Mouse (Mus musculus): ENCODE results near the gene Pef1. TPM values are rescaled to one million over a fixed set of nuclear protein-coding genes. Genes with fewer than 3 reads are reported as not detected.

Pef1 gene
- polyA plus RNA-seq, 1 experiment from 2014 or later = 61.0 TPM

DNA sequence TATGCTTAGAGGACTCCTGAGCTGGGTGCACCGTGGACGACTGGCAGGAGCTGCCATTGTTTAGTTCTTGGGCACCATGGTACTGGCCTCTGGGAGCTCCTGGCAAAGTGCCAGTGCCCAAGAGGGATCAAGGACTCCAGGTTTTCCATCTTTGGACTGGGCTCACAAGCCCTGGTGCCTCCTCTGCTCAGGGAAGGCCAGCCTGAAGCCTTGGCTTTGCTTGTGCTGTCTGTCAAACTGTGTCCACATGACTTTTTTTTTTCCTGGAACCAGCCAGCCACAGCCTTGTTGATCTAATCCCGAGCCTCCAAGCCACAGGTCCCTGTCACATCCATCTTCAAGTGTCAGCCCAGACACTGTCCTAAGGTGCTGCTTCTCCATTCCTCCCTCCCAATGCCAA, 39.4 kb downstream of the Pef1 start:
- WGBS = 54% methylated on average over 3 of the region's 3 CpGs
- Histone ChIP-seq H3K4me1 (peaks cover 9% of the 10 kb centered on the region), H3K9ac (no peak overlapping the region), H3K36me3 (no peaks in the 10 kb centered on the region), H3K27ac (no peak overlapping the region), H3K27me3 (replicated peaks) (peaks cover 25% of the 10 kb centered on the region), H3K4me3 (replicated peaks) (no peak overlapping the region), H3K4me2 (no peak overlapping the region), H3K9me3 (no peaks in the 10 kb centered on the region)
- ATAC-seq (ENCODE audit: insufficient read depth, low FRiP score, low read depth) = no peak; the same call in 1 of the 2 replicates

DNA sequence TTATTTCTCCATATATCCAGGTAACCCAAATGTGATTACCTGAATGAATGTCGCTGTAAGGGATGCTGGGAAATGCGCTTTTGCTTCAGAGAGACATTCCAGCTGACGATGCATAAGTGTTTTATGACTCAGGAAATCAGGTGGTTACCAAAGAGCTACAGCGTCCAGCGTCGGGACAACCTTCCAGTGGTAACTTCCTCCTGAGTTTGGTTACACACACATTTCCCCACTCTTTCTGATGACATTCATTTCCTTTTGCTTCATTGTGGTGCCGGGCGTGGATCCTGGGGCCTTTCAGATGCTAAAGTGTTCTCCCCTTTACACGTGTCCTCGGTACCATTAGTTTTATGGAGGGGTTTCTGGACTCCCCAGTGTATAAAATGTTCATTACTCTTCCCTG, 46.0 kb downstream of the Pef1 start:
- Histone ChIP-seq H3K4me1 (no peaks in the 10 kb centered on the region), H3K9ac (no peak overlapping the region), H3K27ac (no peak overlapping the region), H3K9me3 (no peaks in the 10 kb centered on the region), H3K36me3 (no peaks in the 10 kb centered on the region), H3K27me3 (replicated peaks) (peaks cover 5% of the 10 kb centered on the region; the same call in 1 of the 2 replicates), H3K4me2 (no peak overlapping the region), H3K4me3 (replicated peaks) (no peak overlapping the region)
- ATAC-seq (ENCODE audit: insufficient read depth, low FRiP score, low read depth) = no peak
- 66% methylated on average over 10 of the region's 10 CpGs for WGBS

DNA sequence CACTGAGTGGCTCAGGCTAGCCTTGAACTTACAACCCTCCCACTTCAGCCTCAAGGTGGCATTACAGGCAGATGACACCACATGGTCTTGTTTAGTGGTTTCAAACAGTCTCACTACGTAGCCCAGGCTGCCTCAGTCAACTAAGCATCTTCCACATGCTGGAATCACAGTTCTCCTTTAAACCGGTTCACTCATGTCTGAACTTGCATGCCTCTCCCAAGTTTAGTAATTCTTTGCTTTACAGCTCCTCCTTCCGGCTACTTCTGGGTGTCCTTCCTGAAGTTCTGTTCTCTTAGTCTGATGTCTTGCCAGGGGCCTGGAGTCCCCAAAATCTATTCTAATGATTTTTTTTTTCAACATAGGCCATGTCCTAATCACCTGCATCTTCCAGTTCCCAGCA, 51.9 kb downstream of the Pef1 start:
- H3K4me3 ChIP-seq (replicated peaks) = no peak overlapping the region
- no peaks in the 10 kb centered on the region for H3K36me3 ChIP-seq
- 67% methylated on average over 3 of the region's 3 CpGs for WGBS
- no peaks in the 10 kb centered on the region for H3K9me3 ChIP-seq
- H3K4me1 ChIP-seq = no peaks in the 10 kb centered on the region
- no peak for ATAC-seq (ENCODE audit: insufficient read depth, low FRiP score, low read depth)
- no peak overlapping the region for H3K4me2 ChIP-seq
- H3K27me3 ChIP-seq (replicated peaks) = peaks cover 5% of the 10 kb centered on the region; the same call in 1 of the 2 replicates
- H3K27ac ChIP-seq = no peak overlapping the region
- H3K9ac ChIP-seq = no peak overlapping the region

DNA sequence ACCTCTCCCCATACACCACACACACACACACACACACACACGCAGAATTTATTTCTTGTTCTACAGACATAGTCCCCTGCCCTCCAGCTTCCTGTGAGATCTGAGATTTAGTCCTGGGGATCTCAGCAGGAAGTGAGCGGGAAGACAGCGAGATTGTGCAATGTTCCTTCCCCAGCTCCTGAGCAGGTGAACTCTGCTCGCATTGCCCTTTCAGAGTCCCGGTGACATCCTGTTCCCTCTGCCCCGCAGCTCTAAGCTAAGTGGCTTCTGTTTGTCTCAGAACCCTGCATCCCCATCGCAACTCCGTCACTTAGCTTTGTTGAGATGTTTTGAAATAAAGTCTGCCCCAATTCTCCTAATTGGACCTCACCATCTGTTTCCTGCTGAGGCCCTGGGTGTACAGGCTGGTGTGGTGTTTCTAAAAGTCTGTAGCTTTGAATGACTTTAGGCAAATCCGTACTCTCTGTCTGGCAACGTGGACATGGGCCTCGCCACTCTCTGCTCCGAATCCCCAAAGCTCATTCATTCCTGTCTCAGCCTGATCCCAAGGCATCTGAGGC, 54.5 kb downstream of the Pef1 start:
- Histone ChIP-seq H3K9ac (no peak overlapping the region), H3K36me3 (no peaks in the 10 kb centered on the region), H3K9me3 (no peaks in the 10 kb centered on the region), H3K4me1 (0 out of 2 replicates have a peak, but pooled peaks cover under 1% of the 10 kb centered on the region), H3K27ac (no peak overlapping the region), H3K4me3 (replicated peaks) (no peak overlapping the region), H3K27me3 (replicated peaks) (peaks cover 2% of the 10 kb centered on the region; the same call in 1 of the 2 replicates), H3K4me2 (no peak overlapping the region)
- no peak for ATAC-seq (ENCODE audit: insufficient read depth, low FRiP score, low read depth)
- 65% methylated on average over 12 of the region's 12 CpGs for WGBS

DNA sequence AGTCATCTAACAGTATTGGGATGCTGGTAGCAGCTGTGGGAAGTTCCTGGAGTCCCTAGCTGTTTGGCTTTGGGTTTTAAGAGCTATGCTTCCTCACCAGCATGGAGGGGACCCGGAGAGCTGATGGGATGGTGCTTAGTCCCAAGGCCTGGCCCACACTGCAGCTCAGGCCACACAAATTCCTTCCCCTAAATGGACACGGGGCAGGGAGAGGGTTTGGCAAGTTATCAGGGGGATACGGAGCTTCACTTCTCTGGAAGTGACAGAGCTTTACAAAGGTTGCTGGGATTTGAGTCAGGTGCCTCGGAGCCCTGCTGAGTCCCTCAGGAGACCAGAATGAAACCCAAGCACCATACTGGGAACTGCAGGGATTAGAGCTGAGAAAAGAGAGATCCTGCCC, 59.0 kb downstream of the Pef1 start:
- Histone ChIP-seq H3K4me3 (replicated peaks) (no peak overlapping the region), H3K4me2 (no peak overlapping the region), H3K27ac (no peak overlapping the region), H3K27me3 (replicated peaks) (no peaks in the 10 kb centered on the region), H3K36me3 (no peaks in the 10 kb centered on the region), H3K9ac (no peak overlapping the region), H3K9me3 (no peaks in the 10 kb centered on the region), H3K4me1 (peaks cover 19% of the 10 kb centered on the region)
- ATAC-seq (ENCODE audit: insufficient read depth, low FRiP score, low read depth) = no peak
- 36% methylated on average over 4 of the region's 4 CpGs for WGBS

DNA sequence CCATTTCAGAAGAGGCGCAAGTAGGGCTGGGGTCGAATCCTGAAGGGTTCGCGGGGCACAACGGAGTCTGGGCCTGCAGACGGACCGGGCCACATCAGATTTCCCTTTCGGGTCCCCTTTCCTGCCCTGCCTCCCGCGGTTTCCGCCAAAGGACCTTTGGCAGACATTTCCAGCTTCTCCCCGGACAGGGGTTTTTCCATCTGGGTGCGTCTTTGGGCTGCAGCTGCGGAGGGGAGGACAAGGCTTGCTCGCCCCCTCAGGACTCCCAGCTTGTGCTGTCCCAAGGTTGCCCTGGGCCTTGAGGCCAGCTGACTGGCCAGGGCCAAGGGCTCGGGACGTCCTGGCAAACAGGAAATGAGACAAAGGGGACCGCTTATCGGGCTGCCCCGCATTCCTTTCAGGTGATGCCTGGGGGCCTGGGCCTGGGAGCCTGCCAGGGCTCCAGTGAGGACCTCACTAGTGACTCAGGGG, 61.1 kb downstream of the Pef1 start:
- Histone ChIP-seq H3K36me3 (no peaks in the 10 kb centered on the region), H3K27ac (peak overlapping the region; percentile 33), H3K4me3 (replicated peaks) (peak overlapping the region; percentile 9; the same call in 1 of the 2 replicates), H3K4me1 (peaks cover 34% of the 10 kb centered on the region), H3K27me3 (replicated peaks) (no peaks in the 10 kb centered on the region), H3K9ac (peak overlapping the region; percentile 16; the same call in 1 of the 2 replicates), H3K9me3 (no peaks in the 10 kb centered on the region), H3K4me2 (peak overlapping the region; percentile 50)
- 7% methylated on average over 20 of the region's 20 CpGs for WGBS
- ATAC-seq (ENCODE audit: insufficient read depth, low FRiP score, low read depth) = peak; percentile 18; the same call in 1 of the 2 replicates

DNA sequence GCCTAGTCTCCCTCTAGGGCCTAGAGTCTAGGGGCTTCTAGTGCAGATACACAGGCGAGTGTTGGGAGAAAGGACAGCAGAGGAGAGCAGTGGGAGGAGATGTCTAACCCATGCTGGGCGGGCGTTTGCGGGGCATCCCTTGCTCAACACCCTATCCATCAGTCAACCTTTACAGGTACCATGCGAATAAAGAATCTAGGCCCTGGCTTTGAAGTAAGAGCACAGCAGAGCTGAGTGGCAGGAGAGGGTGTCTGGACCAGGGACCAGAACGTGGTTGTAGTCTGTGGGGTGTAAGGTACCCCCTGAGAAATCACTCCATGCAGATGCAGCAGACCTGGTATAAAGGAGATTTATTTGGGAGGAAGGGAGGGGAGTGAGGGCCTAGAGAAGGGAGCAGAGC, 61.8 kb downstream of the Pef1 start:
- peak overlapping the region; percentile 33 for H3K27ac ChIP-seq
- ATAC-seq (ENCODE audit: insufficient read depth, low FRiP score, low read depth) = no peak
- peaks cover 41% of the 10 kb centered on the region for H3K4me1 ChIP-seq
- no peaks in the 10 kb centered on the region for H3K36me3 ChIP-seq
- no peaks in the 10 kb centered on the region for H3K9me3 ChIP-seq
- H3K27me3 ChIP-seq (replicated peaks) = no peaks in the 10 kb centered on the region
- no peak overlapping the region for H3K9ac ChIP-seq
- H3K4me3 ChIP-seq (replicated peaks) = no peak overlapping the region
- 75% methylated on average over 6 of the region's 6 CpGs for WGBS
- H3K4me2 ChIP-seq = no peak overlapping the region

DNA sequence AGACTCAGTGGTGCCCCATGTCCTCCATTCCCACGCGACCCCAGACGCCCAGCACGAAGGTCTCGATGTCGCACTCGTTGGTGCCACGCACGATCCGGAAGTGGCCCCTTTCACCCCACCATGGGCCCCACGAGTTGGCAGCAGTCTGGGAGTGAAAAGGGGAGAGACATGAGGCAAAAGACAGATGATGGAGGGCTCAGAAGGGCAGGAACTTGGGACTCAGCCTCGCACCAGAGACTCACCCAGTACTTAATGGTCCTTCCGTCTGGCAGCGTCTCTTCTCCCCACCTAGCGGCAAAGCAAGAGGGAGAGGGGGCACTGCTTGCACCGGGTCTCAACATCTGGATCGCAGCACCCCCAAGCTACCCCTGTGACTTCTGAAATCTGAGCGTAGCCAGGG, 63.7 kb downstream of the Pef1 start:
- Histone ChIP-seq H3K9me3 (no peaks in the 10 kb centered on the region), H3K4me2 (no peak overlapping the region), H3K9ac (no peak overlapping the region), H3K4me3 (replicated peaks) (no peak overlapping the region), H3K36me3 (no peaks in the 10 kb centered on the region), H3K27ac (no peak overlapping the region), H3K4me1 (peaks cover 51% of the 10 kb centered on the region), H3K27me3 (replicated peaks) (no peaks in the 10 kb centered on the region)
- no peak for ATAC-seq (ENCODE audit: insufficient read depth, low FRiP score, low read depth)
- 82% methylated on average over 18 of the region's 18 CpGs for WGBS

DNA sequence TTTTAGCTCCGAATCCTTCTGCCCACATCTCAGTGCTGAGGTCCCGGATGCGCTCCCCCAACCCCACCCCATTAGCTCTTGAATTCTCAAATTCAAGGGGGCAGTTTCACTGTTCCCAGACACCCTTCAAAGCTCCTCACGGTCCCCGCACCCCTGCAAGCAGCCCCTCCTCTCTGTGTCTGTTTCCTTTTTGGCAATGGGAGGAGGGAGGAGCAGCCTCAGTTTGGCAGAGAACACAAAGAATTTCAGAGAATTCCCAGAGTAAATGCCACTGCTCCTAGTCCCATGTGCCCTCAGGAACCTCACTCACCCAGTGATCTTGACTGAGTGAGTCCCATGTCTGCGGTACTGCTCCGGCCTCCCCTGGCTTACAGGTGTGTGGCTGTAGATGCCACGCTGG, 64.2 kb downstream of the Pef1 start:
- Histone ChIP-seq H3K27me3 (replicated peaks) (no peaks in the 10 kb centered on the region), H3K9me3 (no peaks in the 10 kb centered on the region), H3K36me3 (no peaks in the 10 kb centered on the region), H3K4me1 (peaks cover 56% of the 10 kb centered on the region), H3K9ac (no peak overlapping the region), H3K4me3 (replicated peaks) (no peak overlapping the region), H3K4me2 (no peak overlapping the region), H3K27ac (no peak overlapping the region)
- ATAC-seq (ENCODE audit: insufficient read depth, low FRiP score, low read depth) = no peak
- 71% methylated on average over 8 of the region's 8 CpGs for WGBS

DNA sequence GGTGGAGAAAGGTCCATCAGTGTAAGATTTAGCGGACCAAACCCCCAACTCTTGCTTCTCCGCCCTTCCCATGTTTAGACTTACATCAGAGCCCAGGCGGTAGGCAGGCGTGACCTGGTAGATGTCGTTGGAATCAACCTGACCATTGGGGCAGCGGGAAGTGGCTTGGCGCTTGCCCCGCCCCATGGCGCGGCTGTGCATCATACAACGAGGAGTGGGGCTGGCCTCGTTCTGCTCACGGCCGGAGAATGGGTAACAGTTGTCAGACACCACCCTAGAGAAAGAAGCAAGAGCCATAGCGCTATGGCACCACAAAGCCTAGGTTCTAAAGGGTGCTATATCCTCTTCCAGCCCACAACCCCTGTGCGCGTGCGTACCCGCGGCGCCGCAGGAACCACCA, 65.0 kb downstream of the Pef1 start:
- Histone ChIP-seq H3K9ac (no peak overlapping the region), H3K4me1 (peaks cover 59% of the 10 kb centered on the region), H3K4me3 (replicated peaks) (no peak overlapping the region), H3K4me2 (peak overlapping the region; percentile 34), H3K27ac (peak overlapping the region; percentile 86), H3K9me3 (no peaks in the 10 kb centered on the region), H3K36me3 (no peaks in the 10 kb centered on the region), H3K27me3 (replicated peaks) (no peaks in the 10 kb centered on the region)
- 55% methylated on average over 22 of the region's 22 CpGs for WGBS
- no peak for ATAC-seq (ENCODE audit: insufficient read depth, low FRiP score, low read depth)

DNA sequence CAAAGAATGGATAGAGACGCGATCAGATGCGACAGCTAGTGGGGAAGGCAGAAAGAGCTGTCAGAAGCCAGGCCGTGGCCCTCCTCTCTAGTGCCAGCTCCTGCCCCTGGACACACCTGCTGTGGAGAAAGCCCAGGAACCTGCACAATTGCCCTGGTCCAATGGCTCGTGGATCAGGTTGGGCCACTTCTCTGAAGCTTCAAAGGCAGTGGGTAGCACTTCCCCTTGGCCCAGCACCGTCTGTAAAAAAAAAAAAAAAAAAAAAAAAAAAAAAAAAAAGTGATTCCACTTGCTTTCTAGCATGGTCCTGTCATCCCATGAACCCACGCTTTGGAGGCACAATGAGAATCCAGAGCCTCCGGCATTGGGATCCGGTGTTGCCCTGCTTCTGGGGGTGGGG, 65.5 kb downstream of the Pef1 start:
- H3K9me3 ChIP-seq = no peaks in the 10 kb centered on the region
- peak overlapping the region; percentile 86 for H3K27ac ChIP-seq
- no peaks in the 10 kb centered on the region for H3K27me3 ChIP-seq (replicated peaks)
- H3K4me2 ChIP-seq = peak overlapping the region; percentile 41
- 0 out of 2 replicates have a peak overlapping the region, but pooled peaks have one; percentile 3 for H3K4me3 ChIP-seq (replicated peaks)
- ATAC-seq (ENCODE audit: insufficient read depth, low FRiP score, low read depth) = no peak
- WGBS = 33% methylated on average over 9 of the region's 9 CpGs
- H3K4me1 ChIP-seq = peaks cover 60% of the 10 kb centered on the region
- no peak overlapping the region for H3K9ac ChIP-seq
- no peaks in the 10 kb centered on the region for H3K36me3 ChIP-seq

DNA sequence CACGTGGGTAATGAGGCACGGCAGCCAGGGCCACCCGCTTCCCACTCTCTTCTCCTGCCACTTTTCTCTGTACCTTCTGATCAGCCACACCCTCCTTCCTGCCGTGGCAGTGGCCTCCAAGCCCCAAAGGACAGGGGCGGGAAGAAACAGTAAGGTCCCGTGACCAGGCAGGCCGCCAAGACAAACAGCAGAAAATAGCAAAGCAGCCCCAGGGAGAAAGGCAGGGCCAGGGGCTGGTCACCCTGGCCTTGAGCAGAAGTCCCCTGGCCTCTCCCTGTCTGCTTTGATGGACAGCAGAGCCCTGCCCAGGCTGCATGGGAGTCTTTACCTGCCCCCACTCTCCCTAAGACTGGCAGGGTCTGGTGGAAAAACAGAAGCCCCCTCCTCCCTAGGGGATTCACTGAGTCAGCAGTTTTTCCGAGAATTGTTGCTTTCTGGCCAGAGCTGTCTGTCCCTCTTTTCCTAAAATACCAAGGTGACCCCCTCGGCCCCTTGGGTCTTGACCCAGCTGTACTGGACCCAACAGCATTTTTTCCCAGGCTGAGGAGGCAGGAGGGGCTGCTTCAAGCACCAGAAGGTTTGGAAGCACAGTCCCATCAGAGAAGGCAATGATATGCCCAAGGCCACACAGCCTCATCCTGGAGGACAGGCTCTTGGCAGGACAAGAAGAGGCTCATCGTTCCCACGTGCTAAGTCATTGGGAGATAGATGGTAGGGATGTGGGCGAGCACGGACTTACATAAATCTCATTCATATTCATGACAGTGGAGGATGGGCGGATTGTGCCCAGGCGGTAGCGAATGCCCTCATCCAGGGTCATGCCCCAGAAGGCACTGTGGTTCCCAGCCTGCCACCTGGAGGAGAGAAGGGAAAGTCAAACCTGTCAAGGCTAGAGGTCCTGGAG, 66.2 kb downstream of the Pef1 start:
- no peak overlapping the region for H3K9ac ChIP-seq

More for the DNA sequence above, 66.2 kb downstream of the Pef1 start:
- peak; percentile 74 for ATAC-seq (ENCODE audit: insufficient read depth, low FRiP score, low read depth)
- no peaks in the 10 kb centered on the region for H3K36me3 ChIP-seq
- peak overlapping the region; percentile 41 for H3K4me2 ChIP-seq
- 38% methylated on average over 16 of the region's 16 CpGs for WGBS
- H3K27me3 ChIP-seq (replicated peaks) = no peaks in the 10 kb centered on the region
- peak overlapping the region; percentile 86 for H3K27ac ChIP-seq
- H3K9me3 ChIP-seq = no peaks in the 10 kb centered on the region
- H3K4me1 ChIP-seq = peaks cover 58% of the 10 kb centered on the region
- H3K4me3 ChIP-seq (replicated peaks) = 0 out of 2 replicates have a peak overlapping the region, but pooled peaks have one; percentile 3
